Mouse (Mus musculus) heart, adult 2 months (tissue): ENCODE results near the gene Tshz2.

Experiments
- CTCF ChIP-seq: fragments of 200-600 bp; IDR thresholded peaks from 2 replicates; pipeline ENCODE4 v1.8.1; 2022; ENCODE audit warnings: antibody characterized with exemption, mild to moderate bottlenecking, moderate library complexity
- POLR2A ChIP-seq: fragments of 200-500 bp; IDR thresholded peaks from 2 replicates; pipeline ENCODE4 v1.6.1; 2011; ENCODE audit warnings: mild to moderate bottlenecking, low read depth, low read length, control low read depth; ENCODE audit not compliant: insufficient read depth

- TF ChIP-seq POLR2A (no peak), CTCF (no peak)
Measured at GRCm38 (mm10) chr2:169775078-169775477, 142.3 kb downstream of the Tshz2 start.
